Mouse (Mus musculus): ENCODE measurements around the gene Prkd3. TPM values are rescaled to one million over a fixed set of nuclear protein-coding genes. Genes with fewer than 3 reads are reported as not detected.

Prkd3 gene
- polyA plus RNA-seq, 1 experiment from 2014 or later = 28.3 TPM

DNA sequence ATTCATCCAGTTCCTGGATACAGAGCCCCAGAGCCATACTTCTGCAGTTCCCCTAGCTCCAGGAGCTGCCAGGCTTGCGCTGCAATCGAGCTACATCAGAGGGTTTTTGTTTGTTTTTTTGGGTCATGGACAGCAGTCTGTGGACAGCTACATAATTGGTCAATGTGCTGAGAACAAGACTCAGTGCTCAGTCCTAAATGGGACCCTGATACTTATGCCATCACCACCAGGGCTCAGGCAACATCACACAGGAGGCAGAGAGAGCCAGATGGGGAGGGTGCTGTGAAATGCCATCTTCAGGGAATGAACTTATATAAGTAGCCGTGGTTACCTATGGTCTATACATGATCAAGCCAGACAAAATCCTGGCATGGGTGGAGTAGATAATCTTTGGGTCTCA lies 52.1 kb downstream of the Prkd3 start:
- no peak overlapping the region for H3K4me2 ChIP-seq
- H3K9me3 ChIP-seq (replicated peaks; ENCODE audit: control insufficient read depth, low read length) = no peaks in the 10 kb centered on the region
- 86% methylated on average over 3 of the region's 3 CpGs for WGBS (ENCODE audit: insufficient replicate concordance)
- H3K9ac ChIP-seq (ENCODE audit: low read depth, low read length) = no peak overlapping the region
- H3K36me3 ChIP-seq (ENCODE audit: control insufficient read depth, insufficient read depth, low read length) = peaks cover 6% of the 10 kb centered on the region
- H3K4me3 ChIP-seq (ENCODE audit: low read depth, low read length) = no peak overlapping the region
- H3K27me3 ChIP-seq (ENCODE audit: control insufficient read depth, insufficient read depth, low read length) = no peaks in the 10 kb centered on the region
- no peak overlapping the region for H3K27ac ChIP-seq (ENCODE audit: low read depth, low read length)
- ATAC-seq (replicated peaks; ENCODE audit: insufficient number of reproducible peaks, low FRiP score, low TSS enrichment) = no peak
- no peaks in the 10 kb centered on the region for H3K4me1 ChIP-seq (ENCODE audit: control insufficient read depth, insufficient read depth, low read length)

GRCm38 (mm10) chr17:78966092-78966883 lies 54.3 kb downstream of the Prkd3 start:
- no peak overlapping the region for H3K27ac ChIP-seq (ENCODE audit: low read depth, low read length)
- no peak for ATAC-seq (replicated peaks; ENCODE audit: insufficient number of reproducible peaks, low FRiP score, low TSS enrichment)
- H3K9ac ChIP-seq (ENCODE audit: low read depth, low read length) = no peak overlapping the region
- H3K27me3 ChIP-seq (ENCODE audit: control insufficient read depth, insufficient read depth, low read length) = no peaks in the 10 kb centered on the region
- H3K4me2 ChIP-seq = no peak overlapping the region
- H3K9me3 ChIP-seq (replicated peaks; ENCODE audit: control insufficient read depth, low read length) = no peaks in the 10 kb centered on the region
- H3K4me1 ChIP-seq (ENCODE audit: control insufficient read depth, insufficient read depth, low read length) = no peaks in the 10 kb centered on the region
- WGBS (ENCODE audit: insufficient replicate concordance) = 88% methylated on average over 11 of the region's 11 CpGs
- peaks cover 10% of the 10 kb centered on the region for H3K36me3 ChIP-seq (ENCODE audit: control insufficient read depth, insufficient read depth, low read length)
- no peak overlapping the region for H3K4me3 ChIP-seq (ENCODE audit: low read depth, low read length)

GRCm38 (mm10) chr17:78964387-78964786 lies 56.2 kb downstream of the Prkd3 start:
- Histone ChIP-seq H3K9me3 (replicated peaks; ENCODE audit: control insufficient read depth, low read length) (no peaks in the 10 kb centered on the region), H3K4me3 (ENCODE audit: low read depth, low read length) (no peak overlapping the region), H3K27me3 (ENCODE audit: control insufficient read depth, insufficient read depth, low read length) (no peaks in the 10 kb centered on the region), H3K4me2 (no peak overlapping the region), H3K36me3 (ENCODE audit: control insufficient read depth, insufficient read depth, low read length) (peaks cover 10% of the 10 kb centered on the region), H3K4me1 (ENCODE audit: control insufficient read depth, insufficient read depth, low read length) (no peaks in the 10 kb centered on the region), H3K9ac (ENCODE audit: low read depth, low read length) (no peak overlapping the region), H3K27ac (ENCODE audit: low read depth, low read length) (no peak overlapping the region)
- 90% methylated on average over 1 of the region's 1 CpGs for WGBS (ENCODE audit: insufficient replicate concordance)
- ATAC-seq (replicated peaks; ENCODE audit: insufficient number of reproducible peaks, low FRiP score, low TSS enrichment) = no peak

GRCm38 (mm10) chr17:78959473-78959872 lies 61.1 kb downstream of the Prkd3 start:
- H3K4me3 ChIP-seq (ENCODE audit: low read depth, low read length) = no peak overlapping the region
- no peak overlapping the region for H3K4me2 ChIP-seq
- WGBS (ENCODE audit: insufficient replicate concordance) = 79% methylated on average over 6 of the region's 6 CpGs
- peaks cover 23% of the 10 kb centered on the region for H3K36me3 ChIP-seq (ENCODE audit: control insufficient read depth, insufficient read depth, low read length)
- ATAC-seq (replicated peaks; ENCODE audit: insufficient number of reproducible peaks, low FRiP score, low TSS enrichment) = no peak
- H3K27ac ChIP-seq (ENCODE audit: low read depth, low read length) = no peak overlapping the region
- no peaks in the 10 kb centered on the region for H3K27me3 ChIP-seq (ENCODE audit: control insufficient read depth, insufficient read depth, low read length)
- no peak overlapping the region for H3K9ac ChIP-seq (ENCODE audit: low read depth, low read length)
- H3K9me3 ChIP-seq (replicated peaks; ENCODE audit: control insufficient read depth, low read length) = no peaks in the 10 kb centered on the region
- no peaks in the 10 kb centered on the region for H3K4me1 ChIP-seq (ENCODE audit: control insufficient read depth, insufficient read depth, low read length)

DNA sequence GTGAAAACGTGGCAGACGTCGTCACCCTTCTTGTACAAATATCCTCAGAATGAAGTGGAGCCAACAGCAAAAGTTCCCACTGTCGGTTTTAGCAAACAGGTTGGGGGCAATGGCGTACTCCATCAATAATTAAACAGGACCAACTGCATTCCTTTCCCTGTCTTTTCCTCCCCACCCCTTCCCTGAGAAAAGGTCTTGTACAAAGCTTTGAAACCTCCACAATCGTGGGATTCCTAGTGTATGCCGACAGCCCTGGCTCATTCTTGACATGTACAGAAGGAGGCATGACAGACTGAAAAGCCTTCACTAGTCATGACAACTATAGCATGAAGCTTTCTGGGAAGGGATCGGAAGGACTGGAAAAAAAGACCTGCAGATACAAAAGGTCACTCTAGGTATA lies 67.4 kb downstream of the Prkd3 start:
- Histone ChIP-seq H3K27me3 (ENCODE audit: control insufficient read depth, insufficient read depth, low read length) (no peaks in the 10 kb centered on the region), H3K27ac (ENCODE audit: low read depth, low read length) (no peak overlapping the region), H3K36me3 (ENCODE audit: control insufficient read depth, insufficient read depth, low read length) (peaks cover 23% of the 10 kb centered on the region), H3K4me3 (ENCODE audit: low read depth, low read length) (no peak overlapping the region), H3K4me1 (ENCODE audit: control insufficient read depth, insufficient read depth, low read length) (no peaks in the 10 kb centered on the region), H3K4me2 (no peak overlapping the region), H3K9ac (ENCODE audit: low read depth, low read length) (no peak overlapping the region), H3K9me3 (replicated peaks; ENCODE audit: control insufficient read depth, low read length) (no peaks in the 10 kb centered on the region)
- 90% methylated on average over 8 of the region's 8 CpGs for WGBS (ENCODE audit: insufficient replicate concordance)
- ATAC-seq (replicated peaks; ENCODE audit: insufficient number of reproducible peaks, low FRiP score, low TSS enrichment) = no peak

DNA sequence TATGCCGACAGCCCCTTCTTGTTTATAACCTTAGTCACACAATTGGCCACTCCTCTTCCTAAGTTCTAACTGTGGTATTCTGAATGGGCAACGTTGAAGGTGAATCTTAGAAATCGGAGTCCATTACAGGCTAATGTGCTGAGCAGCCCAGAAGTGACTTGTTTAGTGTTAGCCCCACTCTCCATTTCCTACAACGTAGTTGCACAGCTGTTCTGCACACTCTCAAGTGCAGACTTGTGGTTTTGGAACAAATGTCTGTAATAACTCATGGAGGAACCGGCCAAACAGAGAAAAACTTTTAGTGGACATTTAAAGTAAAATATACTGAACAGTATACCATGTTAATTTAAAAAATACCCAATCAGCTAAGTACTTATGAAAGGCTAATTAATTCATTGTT lies 68.5 kb downstream of the Prkd3 start:
- Histone ChIP-seq H3K36me3 (ENCODE audit: control insufficient read depth, insufficient read depth, low read length) (peaks cover 27% of the 10 kb centered on the region), H3K4me3 (ENCODE audit: low read depth, low read length) (no peak overlapping the region), H3K9ac (ENCODE audit: low read depth, low read length) (no peak overlapping the region), H3K27ac (ENCODE audit: low read depth, low read length) (no peak overlapping the region), H3K27me3 (ENCODE audit: control insufficient read depth, insufficient read depth, low read length) (no peaks in the 10 kb centered on the region), H3K4me1 (ENCODE audit: control insufficient read depth, insufficient read depth, low read length) (no peaks in the 10 kb centered on the region), H3K9me3 (replicated peaks; ENCODE audit: control insufficient read depth, low read length) (no peaks in the 10 kb centered on the region), H3K4me2 (no peak overlapping the region)
- 91% methylated on average over 5 of the region's 5 CpGs for WGBS (ENCODE audit: insufficient replicate concordance)
- no peak for ATAC-seq (replicated peaks; ENCODE audit: insufficient number of reproducible peaks, low FRiP score, low TSS enrichment)

GRCm38 (mm10) chr17:78951225-78951624 lies 69.4 kb downstream of the Prkd3 start:
- Histone ChIP-seq H3K4me3 (ENCODE audit: low read depth, low read length) (no peak overlapping the region), H3K27ac (ENCODE audit: low read depth, low read length) (no peak overlapping the region), H3K27me3 (ENCODE audit: control insufficient read depth, insufficient read depth, low read length) (no peaks in the 10 kb centered on the region), H3K36me3 (ENCODE audit: control insufficient read depth, insufficient read depth, low read length) (peaks cover 23% of the 10 kb centered on the region), H3K9me3 (replicated peaks; ENCODE audit: control insufficient read depth, low read length) (no peaks in the 10 kb centered on the region), H3K4me2 (no peak overlapping the region), H3K9ac (ENCODE audit: low read depth, low read length) (no peak overlapping the region), H3K4me1 (ENCODE audit: control insufficient read depth, insufficient read depth, low read length) (no peaks in the 10 kb centered on the region)
- ATAC-seq (replicated peaks; ENCODE audit: insufficient number of reproducible peaks, low FRiP score, low TSS enrichment) = no peak
- WGBS (ENCODE audit: insufficient replicate concordance) = 85% methylated on average over 5 of the region's 5 CpGs

DNA sequence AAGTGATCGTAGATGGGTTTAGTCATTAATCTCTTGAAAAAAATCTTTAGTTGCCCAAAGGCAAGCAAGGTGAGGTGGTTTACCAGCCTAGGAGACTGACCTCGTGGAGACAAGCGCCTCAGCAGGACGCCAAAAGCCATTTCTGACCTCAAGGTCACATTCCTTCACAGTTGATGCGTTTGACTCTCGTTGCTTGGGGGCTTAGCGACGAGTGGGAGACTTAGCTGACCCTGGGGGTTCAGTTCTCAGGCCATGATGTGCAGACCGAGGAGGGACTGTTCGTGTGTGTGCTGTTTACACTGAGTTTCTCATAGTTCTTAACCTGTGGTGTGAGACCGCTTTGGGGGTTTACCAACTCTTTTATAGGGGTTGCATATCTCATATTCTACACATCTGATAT lies 78.0 kb downstream of the Prkd3 start:
- WGBS (ENCODE audit: insufficient replicate concordance) = 66% methylated on average over 11 of the region's 11 CpGs
- no peak for ATAC-seq (replicated peaks; ENCODE audit: insufficient number of reproducible peaks, low FRiP score, low TSS enrichment)
- H3K36me3 ChIP-seq (ENCODE audit: control insufficient read depth, insufficient read depth, low read length) = peaks cover 5% of the 10 kb centered on the region; the same call in 1 of the 2 replicates

DNA sequence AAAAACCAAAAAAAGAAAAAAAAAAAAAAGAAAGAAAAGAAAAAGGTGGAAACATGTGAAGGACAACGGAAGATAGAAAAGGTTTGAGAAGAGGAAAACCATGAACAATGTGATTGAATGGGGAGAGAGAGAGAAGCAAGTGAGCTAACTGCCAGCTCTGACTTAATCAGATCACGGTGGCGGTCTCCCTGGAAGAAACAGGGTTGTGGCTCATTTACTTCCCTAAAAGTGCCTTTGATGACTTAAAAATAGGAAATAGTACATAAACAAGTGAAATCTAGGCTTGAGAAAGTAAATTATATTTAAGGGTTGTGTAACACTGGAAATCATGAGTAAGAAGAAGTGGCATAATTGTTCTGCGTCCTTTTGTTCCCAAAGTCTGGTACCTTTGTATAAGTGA lies 81.7 kb downstream of the Prkd3 start:
- WGBS (ENCODE audit: insufficient replicate concordance) = 96% methylated on average over 4 of the region's 4 CpGs
- no peak overlapping the region for H3K9ac ChIP-seq (ENCODE audit: low read depth, low read length)

More for the DNA sequence above, 78.0 kb downstream of the Prkd3 start:
- H3K9me3 ChIP-seq (replicated peaks; ENCODE audit: control insufficient read depth, low read length) = no peaks in the 10 kb centered on the region
- H3K9ac ChIP-seq (ENCODE audit: low read depth, low read length) = no peak overlapping the region
- H3K27me3 ChIP-seq (ENCODE audit: control insufficient read depth, insufficient read depth, low read length) = no peaks in the 10 kb centered on the region
- no peaks in the 10 kb centered on the region for H3K4me1 ChIP-seq (ENCODE audit: control insufficient read depth, insufficient read depth, low read length)
- no peak overlapping the region for H3K4me2 ChIP-seq
- no peak overlapping the region for H3K27ac ChIP-seq (ENCODE audit: low read depth, low read length)
- no peak overlapping the region for H3K4me3 ChIP-seq (ENCODE audit: low read depth, low read length)

More for the DNA sequence above, 81.7 kb downstream of the Prkd3 start:
- Histone ChIP-seq H3K36me3 (ENCODE audit: control insufficient read depth, insufficient read depth, low read length) (peaks cover 6% of the 10 kb centered on the region; the same call in 1 of the 2 replicates), H3K4me3 (ENCODE audit: low read depth, low read length) (no peak overlapping the region), H3K27ac (ENCODE audit: low read depth, low read length) (no peak overlapping the region), H3K4me2 (no peak overlapping the region), H3K9me3 (replicated peaks; ENCODE audit: control insufficient read depth, low read length) (no peaks in the 10 kb centered on the region), H3K4me1 (ENCODE audit: control insufficient read depth, insufficient read depth, low read length) (peaks cover 4% of the 10 kb centered on the region; the same call in 1 of the 2 replicates), H3K27me3 (ENCODE audit: control insufficient read depth, insufficient read depth, low read length) (no peaks in the 10 kb centered on the region)
- ATAC-seq (replicated peaks; ENCODE audit: insufficient number of reproducible peaks, low FRiP score, low TSS enrichment) = no peak

Measured in heart, embryonic 11.5 days (tissue).